Mouse (Mus musculus) small intestine, adult 2 months (tissue): Measurements from ENCODE around the gene Fhdc1.

Experiments used
- CTCF ChIP-seq: fragments of 200-500 bp; IDR thresholded peaks from 2 replicates; pipeline ENCODE4 v1.5.1; 2012; ENCODE audit warnings: low read depth, mild to moderate bottlenecking, control low read depth, inconsistent platforms, low read length, moderate library complexity, mixed read lengths; ENCODE audit not compliant: insufficient replicate concordance, insufficient read length; ENCODE audit errors: extremely low read depth
- POLR2A ChIP-seq: fragments of 200-500 bp; IDR thresholded peaks from 2 replicates; pipeline ENCODE4 v1.6.1; 2012; ENCODE audit warnings: low read depth, mild to moderate bottlenecking, control low read depth, inconsistent platforms, low read length, moderate library complexity

- TF ChIP-seq CTCF (no peak), POLR2A (no peak)
Observed at GRCm38 (mm10) chr3:84430152-84430551, 50.1 kb downstream of the Fhdc1 start.
